Mouse (Mus musculus): Measurements from ENCODE around the gene Amfr. TPM values are rescaled to one million over a fixed set of nuclear protein-coding genes. Genes with fewer than 3 reads are reported as not detected.

Gene Amfr
- polyA plus RNA-seq, 1 experiment from 2014 or later = 61.8 TPM

DNA sequence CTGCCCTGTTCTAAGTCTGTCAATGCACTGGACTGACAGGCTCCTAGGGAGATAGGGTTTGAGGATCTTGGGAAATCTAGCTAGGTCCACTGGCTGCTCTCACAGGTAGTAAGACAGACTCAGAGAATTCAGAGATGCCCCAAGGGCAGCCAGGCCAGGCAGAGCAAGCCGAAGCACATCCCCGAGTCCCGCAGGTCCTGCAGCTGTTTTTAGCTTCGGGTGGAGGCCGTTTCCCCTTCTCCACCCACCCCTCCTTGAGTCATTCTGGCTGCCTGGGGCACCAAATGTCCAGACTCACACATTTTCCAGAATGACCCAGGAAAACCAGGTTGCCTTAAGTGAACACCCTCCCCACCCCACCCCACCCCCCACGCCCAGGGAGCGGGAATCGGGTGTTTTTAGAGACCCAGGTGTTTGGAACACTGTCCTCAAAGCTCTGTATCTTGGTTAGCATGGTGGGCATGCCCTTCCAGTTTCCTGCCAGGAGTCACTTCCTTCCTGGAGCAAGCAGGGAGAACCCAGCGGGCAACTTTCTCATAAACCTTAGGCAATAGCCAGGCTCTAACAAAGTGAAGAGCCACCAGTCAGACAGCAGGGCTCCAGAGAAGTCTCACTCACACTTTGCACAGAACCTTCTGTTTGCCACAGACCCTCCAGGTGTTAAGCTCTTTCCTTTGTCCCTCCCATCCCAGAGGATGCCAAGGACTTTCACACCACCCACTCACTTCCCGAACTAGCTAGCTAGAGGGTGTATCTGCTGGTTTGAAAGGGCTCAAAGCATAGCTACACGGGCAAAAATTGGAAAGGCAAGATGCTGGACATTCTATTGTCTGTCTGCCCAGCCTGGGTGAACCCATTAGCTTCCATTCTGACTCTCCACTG lies 71.9 kb downstream of the Amfr start:
- no peaks in the 10 kb centered on the region for H3K4me1 ChIP-seq (replicated peaks; ENCODE audit: control insufficient read depth, insufficient read depth, low read length)
- H3K4me2 ChIP-seq (replicated peaks; ENCODE audit: low read depth) = no peak overlapping the region
- H3K9ac ChIP-seq (ENCODE audit: low read depth, low read length) = no peak overlapping the region
- H3K36me3 ChIP-seq (ENCODE audit: control insufficient read depth, insufficient read depth) = no peaks in the 10 kb centered on the region
- 65% methylated on average over 11 of the region's 11 CpGs for WGBS
- no peak overlapping the region for H3K4me3 ChIP-seq (ENCODE audit: low read depth, low read length)
- no peak for ATAC-seq
- no peaks in the 10 kb centered on the region for H3K9me3 ChIP-seq (ENCODE audit: control insufficient read depth)
- no peak for TF ChIP-seq CTCF (IDR thresholded peaks at IDR 0.05; ENCODE audit: low read depth)
- no peaks in the 10 kb centered on the region for H3K27me3 ChIP-seq (replicated peaks; ENCODE audit: control insufficient read depth, insufficient read depth, low read length)
- no peak overlapping the region for H3K27ac ChIP-seq (ENCODE audit: low read depth, low read length)

DNA sequence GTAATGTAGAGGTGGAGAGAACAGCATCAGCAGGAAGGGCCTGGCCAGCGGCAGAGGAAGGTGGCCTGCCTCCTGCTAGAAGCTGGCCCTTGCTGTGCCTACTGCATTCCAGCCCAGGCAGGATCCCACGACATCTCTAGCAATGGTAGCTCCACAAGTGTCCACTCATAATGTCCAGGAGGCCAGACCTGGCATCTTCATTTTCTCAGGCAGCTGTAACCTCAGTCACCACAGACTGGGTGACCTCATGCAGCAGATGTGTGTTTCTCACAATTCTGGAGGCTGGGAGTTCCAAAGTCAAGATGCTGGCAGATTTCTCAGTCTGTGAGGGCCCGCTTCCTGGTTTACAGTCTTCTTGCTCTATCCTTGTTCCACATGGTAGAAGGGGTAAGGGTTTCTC lies 74.4 kb downstream of the Amfr start:
- no peaks in the 10 kb centered on the region for H3K36me3 ChIP-seq (ENCODE audit: control insufficient read depth, insufficient read depth)
- no peak overlapping the region for H3K27ac ChIP-seq (ENCODE audit: low read depth, low read length)
- 70% methylated on average over 3 of the region's 3 CpGs for WGBS
- no peak overlapping the region for H3K4me3 ChIP-seq (ENCODE audit: low read depth, low read length)
- no peak overlapping the region for H3K4me2 ChIP-seq (replicated peaks; ENCODE audit: low read depth)
- no peak for TF ChIP-seq CTCF (IDR thresholded peaks at IDR 0.05; ENCODE audit: low read depth)
- H3K4me1 ChIP-seq (replicated peaks; ENCODE audit: control insufficient read depth, insufficient read depth, low read length) = no peaks in the 10 kb centered on the region
- ATAC-seq = no peak
- no peaks in the 10 kb centered on the region for H3K27me3 ChIP-seq (replicated peaks; ENCODE audit: control insufficient read depth, insufficient read depth, low read length)
- no peak overlapping the region for H3K9ac ChIP-seq (ENCODE audit: low read depth, low read length)
- no peaks in the 10 kb centered on the region for H3K9me3 ChIP-seq (ENCODE audit: control insufficient read depth)

DNA sequence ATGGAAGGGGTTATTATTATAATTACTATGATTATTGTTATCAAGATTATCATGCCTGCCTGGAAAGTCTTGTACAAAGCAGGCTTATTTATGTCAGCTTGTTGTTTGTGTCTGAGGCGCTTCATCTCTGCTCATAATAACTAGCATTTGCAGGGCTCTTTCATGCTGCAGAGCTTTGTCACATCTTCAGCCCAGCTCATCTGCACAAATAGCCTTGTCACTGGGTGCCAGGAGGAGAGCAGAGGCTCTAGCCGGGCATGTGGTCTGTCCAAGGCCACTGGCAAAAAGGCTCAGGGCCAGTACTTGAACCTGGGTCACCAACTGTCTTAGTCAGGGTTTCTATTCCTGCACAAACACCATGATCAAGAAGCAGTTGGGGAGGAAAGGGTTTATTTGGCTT lies 79.4 kb downstream of the Amfr start:
- no peak for ATAC-seq
- Histone ChIP-seq H3K4me3 (ENCODE audit: low read depth, low read length) (no peak overlapping the region), H3K9me3 (ENCODE audit: control insufficient read depth) (no peaks in the 10 kb centered on the region), H3K27ac (ENCODE audit: low read depth, low read length) (no peak overlapping the region), H3K4me1 (replicated peaks; ENCODE audit: control insufficient read depth, insufficient read depth, low read length) (no peaks in the 10 kb centered on the region), H3K36me3 (ENCODE audit: control insufficient read depth, insufficient read depth) (no peaks in the 10 kb centered on the region), H3K9ac (ENCODE audit: low read depth, low read length) (no peak overlapping the region), H3K27me3 (replicated peaks; ENCODE audit: control insufficient read depth, insufficient read depth, low read length) (no peaks in the 10 kb centered on the region), H3K4me2 (replicated peaks; ENCODE audit: low read depth) (no peak overlapping the region)
- TF ChIP-seq CTCF (IDR thresholded peaks at IDR 0.05; ENCODE audit: low read depth) = no peak
- WGBS = 88% methylated on average over 2 of the region's 2 CpGs

DNA sequence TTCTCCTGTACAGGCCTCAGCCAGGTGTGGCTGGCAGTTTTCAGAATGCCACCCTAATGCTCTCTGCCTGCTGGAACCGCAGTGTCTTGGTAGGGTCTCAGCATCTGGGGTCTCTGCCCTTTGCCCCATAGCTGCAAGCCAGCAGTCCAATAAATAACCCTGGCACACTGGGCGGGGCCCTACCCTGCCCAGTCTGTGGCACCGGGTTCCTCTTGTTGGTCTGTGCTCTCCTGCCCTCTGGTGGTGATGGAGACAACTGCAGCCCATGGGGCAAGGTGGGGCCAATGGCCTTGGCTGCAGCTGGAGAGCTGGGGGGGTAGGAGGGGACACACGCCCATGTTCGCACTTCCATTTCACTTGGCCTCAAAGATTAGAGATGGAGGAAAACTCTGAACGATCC lies 79.8 kb downstream of the Amfr start:
- Histone ChIP-seq H3K27me3 (replicated peaks; ENCODE audit: control insufficient read depth, insufficient read depth, low read length) (no peaks in the 10 kb centered on the region), H3K4me3 (ENCODE audit: low read depth, low read length) (no peak overlapping the region), H3K4me2 (replicated peaks; ENCODE audit: low read depth) (no peak overlapping the region), H3K4me1 (replicated peaks; ENCODE audit: control insufficient read depth, insufficient read depth, low read length) (no peaks in the 10 kb centered on the region), H3K36me3 (ENCODE audit: control insufficient read depth, insufficient read depth) (no peaks in the 10 kb centered on the region), H3K27ac (ENCODE audit: low read depth, low read length) (no peak overlapping the region), H3K9me3 (ENCODE audit: control insufficient read depth) (no peaks in the 10 kb centered on the region), H3K9ac (ENCODE audit: low read depth, low read length) (no peak overlapping the region)
- peak; percentile 99 for TF ChIP-seq CTCF (IDR thresholded peaks at IDR 0.05; ENCODE audit: low read depth)
- ATAC-seq = peak; percentile 55
- WGBS = 11% methylated on average over 6 of the region's 6 CpGs

DNA sequence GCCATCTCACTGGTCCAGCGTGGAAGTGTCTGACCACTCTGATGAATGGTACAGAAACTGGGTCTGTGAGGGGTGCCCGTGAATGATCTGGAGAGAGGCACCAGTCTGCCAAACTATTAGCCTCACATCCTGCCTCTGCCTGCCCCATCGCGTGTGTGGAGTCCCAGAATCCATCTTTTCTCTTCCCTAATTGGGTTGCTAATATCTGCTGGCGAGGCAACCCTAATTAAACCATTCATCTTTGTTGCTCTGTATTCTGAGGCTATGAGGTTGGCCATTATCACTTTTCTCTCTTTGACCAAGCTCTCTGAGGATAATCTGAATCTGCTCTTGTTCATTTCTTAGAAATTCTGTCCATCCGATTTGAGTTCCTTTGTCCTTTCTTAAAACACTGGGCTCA lies 81.3 kb downstream of the Amfr start:
- Histone ChIP-seq H3K9me3 (ENCODE audit: control insufficient read depth) (no peaks in the 10 kb centered on the region), H3K27me3 (replicated peaks; ENCODE audit: control insufficient read depth, insufficient read depth, low read length) (no peaks in the 10 kb centered on the region), H3K4me2 (replicated peaks; ENCODE audit: low read depth) (no peak overlapping the region), H3K4me3 (ENCODE audit: low read depth, low read length) (no peak overlapping the region), H3K36me3 (ENCODE audit: control insufficient read depth, insufficient read depth) (no peaks in the 10 kb centered on the region), H3K4me1 (replicated peaks; ENCODE audit: control insufficient read depth, insufficient read depth, low read length) (no peaks in the 10 kb centered on the region), H3K27ac (ENCODE audit: low read depth, low read length) (no peak overlapping the region), H3K9ac (ENCODE audit: low read depth, low read length) (no peak overlapping the region)
- WGBS = 87% methylated on average over 6 of the region's 6 CpGs
- ATAC-seq = no peak
- no peak for TF ChIP-seq CTCF (IDR thresholded peaks at IDR 0.05; ENCODE audit: low read depth)

DNA sequence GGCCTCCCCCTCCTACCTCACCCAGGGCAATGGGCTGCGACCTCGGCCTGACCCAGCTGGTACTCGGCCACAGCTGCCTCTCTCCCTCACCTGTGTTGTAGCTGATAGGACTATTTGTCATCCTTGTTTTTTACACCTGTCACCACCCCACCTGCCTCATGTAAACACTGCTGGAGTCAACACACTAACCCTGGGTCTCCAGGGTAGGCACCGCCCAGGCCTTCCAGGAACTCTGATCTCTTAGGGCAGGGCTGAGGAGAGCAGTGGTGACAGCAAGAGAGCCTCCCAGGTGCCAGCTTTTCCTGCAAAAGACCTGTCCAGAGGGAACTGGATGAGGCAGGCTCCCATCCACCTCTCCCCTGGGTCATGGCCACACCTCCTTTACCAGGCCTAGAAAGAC lies 83.4 kb downstream of the Amfr start:
- no peak overlapping the region for H3K27ac ChIP-seq (ENCODE audit: low read depth, low read length)
- TF ChIP-seq CTCF (IDR thresholded peaks at IDR 0.05; ENCODE audit: low read depth) = no peak
- 54% methylated on average over 4 of the region's 4 CpGs for WGBS

More for the DNA sequence above, 83.4 kb downstream of the Amfr start:
- Histone ChIP-seq H3K4me2 (replicated peaks; ENCODE audit: low read depth) (no peak overlapping the region), H3K4me1 (replicated peaks; ENCODE audit: control insufficient read depth, insufficient read depth, low read length) (no peaks in the 10 kb centered on the region), H3K9ac (ENCODE audit: low read depth, low read length) (no peak overlapping the region), H3K36me3 (ENCODE audit: control insufficient read depth, insufficient read depth) (no peaks in the 10 kb centered on the region), H3K4me3 (ENCODE audit: low read depth, low read length) (no peak overlapping the region), H3K27me3 (replicated peaks; ENCODE audit: control insufficient read depth, insufficient read depth, low read length) (no peaks in the 10 kb centered on the region), H3K9me3 (ENCODE audit: control insufficient read depth) (no peaks in the 10 kb centered on the region)
- ATAC-seq = peak; percentile 73

Data from intestine, postnatal 0 days (tissue).